Mouse (Mus musculus): ENCODE results near the gene Neo1.

Neo1 gene

DNA sequence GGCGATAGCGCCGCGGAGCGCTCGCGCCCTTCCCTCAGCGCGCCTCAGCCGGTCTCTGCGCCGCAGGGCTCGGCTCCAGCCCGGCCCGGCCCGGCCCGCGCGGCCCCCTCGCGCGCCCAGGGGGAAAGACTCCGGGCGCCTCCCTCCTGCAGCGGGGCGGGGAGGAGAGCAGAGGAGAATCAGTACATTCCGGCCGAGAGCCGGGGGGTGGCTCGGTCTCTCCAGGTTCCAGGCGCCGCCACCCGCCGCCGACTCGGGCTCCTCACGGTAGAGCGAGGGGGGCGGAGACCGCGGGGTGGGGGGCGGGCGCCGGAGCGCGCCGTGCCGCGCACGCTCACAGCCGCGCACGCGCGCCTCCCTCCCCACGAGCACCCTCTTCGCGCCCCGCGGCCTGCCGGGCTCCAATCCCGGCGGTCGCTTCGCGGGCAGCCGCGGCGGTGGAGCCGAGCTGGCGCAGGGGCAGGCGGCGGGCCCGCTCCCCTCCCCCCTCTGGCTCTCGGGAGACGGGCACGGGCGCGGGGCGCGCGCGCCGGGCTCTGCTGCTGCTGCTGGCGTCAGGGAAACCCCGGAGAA, at the start of gene Neo1:
Gene Neo1 (minus strand): TSS at position 283 of the 573 bp plus-strand sequence.
- no peaks in the 10 kb centered on the region for H3K36me3 ChIP-seq (ENCODE audit: control insufficient read depth, insufficient read depth, low read length, poor library complexity, severe bottlenecking)
- H3K27me3 ChIP-seq (ENCODE audit: control insufficient read depth, insufficient read depth, low read length, poor library complexity, severe bottlenecking): no peaks in the 10 kb centered on the region
- no peak for DNase-seq (ENCODE audit: low read depth, low spot score)

DNA sequence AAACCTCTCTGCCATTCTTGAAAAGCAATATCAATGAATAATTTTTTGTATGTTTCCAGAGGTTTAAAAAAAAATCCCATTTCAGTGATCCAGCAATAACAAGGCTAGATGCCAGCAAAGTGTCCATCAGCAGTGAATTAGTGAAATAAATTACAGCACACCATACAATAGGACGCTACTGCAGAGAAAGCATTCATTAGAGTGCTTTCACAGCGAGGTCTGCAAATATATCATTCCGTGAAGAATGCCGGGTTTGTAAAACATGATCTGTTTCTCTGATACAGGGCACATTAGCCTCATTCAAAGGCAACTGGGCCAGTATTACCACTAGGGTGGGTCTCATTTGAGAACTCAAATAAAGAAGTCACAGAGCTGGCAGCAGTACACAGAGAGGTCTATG, 39.4 kb upstream of the Neo1 start:
- H3K27me3 ChIP-seq (ENCODE audit: control insufficient read depth, insufficient read depth, low read length, poor library complexity, severe bottlenecking): no peaks in the 10 kb centered on the region
- DNase-seq (ENCODE audit: low read depth, low spot score): no peak
- H3K36me3 ChIP-seq (ENCODE audit: control insufficient read depth, insufficient read depth, low read length, poor library complexity, severe bottlenecking): no peaks in the 10 kb centered on the region

DNA sequence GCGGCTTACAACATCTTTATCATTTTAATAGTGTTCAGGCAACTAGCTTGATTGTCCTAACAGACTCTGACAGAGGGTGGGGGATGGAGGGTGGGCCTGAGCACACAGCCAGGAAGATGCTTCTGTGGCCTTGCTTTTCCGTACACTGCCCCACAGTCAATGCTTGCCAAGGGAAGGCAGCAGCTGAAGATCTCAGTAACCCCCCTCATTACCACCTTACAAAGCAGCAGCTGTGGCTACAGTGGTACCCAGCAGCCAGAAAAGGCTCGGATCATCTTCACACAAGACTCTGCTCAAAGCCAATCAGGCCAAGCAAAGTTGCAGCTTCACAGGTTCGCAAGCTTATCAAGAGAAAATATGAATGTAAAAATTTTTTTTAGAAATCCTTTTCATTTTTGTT, 37.6 kb upstream of the Neo1 start:
- no peak for DNase-seq (ENCODE audit: low read depth, low spot score)
- Histone ChIP-seq H3K27me3 (ENCODE audit: control insufficient read depth, insufficient read depth, low read length, poor library complexity, severe bottlenecking) (no peaks in the 10 kb centered on the region), H3K36me3 (ENCODE audit: control insufficient read depth, insufficient read depth, low read length, poor library complexity, severe bottlenecking) (no peaks in the 10 kb centered on the region)

DNA sequence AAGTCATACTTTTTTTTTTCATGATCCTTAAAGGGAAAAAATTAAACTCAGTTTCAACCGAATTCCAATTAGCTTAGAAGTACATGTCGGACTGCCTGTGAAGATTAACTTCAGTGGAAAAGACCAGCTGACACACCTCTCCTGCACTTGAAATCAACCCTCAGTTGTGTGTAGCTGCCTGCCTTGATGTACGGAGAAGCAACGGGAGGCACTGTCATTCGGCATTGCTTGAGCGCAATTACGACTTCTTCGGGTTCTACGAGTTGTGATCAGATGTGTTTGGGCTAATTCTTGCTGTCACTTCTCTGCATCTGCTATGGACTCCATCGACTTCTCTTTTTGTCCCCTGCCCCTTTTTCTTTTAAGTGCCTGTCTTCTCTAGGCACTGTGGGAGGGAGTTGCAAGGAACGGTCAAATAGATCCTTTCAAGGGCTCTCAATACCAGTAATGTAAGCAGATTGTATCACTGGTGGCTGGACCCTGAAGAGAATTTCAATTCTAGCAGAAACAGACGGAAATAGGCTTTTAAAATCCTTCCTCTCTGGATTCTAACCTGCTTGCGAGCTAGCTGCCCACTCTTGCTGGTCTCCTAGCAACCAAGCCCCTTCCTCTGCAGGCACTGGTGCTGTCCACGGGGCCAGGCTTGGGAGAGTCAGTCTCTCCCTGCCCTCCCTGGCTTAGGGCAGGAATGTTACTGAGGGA, 36.0 kb upstream of the Neo1 start:
- no peak for DNase-seq (ENCODE audit: low read depth, low spot score)
- Histone ChIP-seq H3K36me3 (ENCODE audit: control insufficient read depth, insufficient read depth, low read length, poor library complexity, severe bottlenecking) (no peaks in the 10 kb centered on the region), H3K27me3 (ENCODE audit: control insufficient read depth, insufficient read depth, low read length, poor library complexity, severe bottlenecking) (no peaks in the 10 kb centered on the region)

DNA sequence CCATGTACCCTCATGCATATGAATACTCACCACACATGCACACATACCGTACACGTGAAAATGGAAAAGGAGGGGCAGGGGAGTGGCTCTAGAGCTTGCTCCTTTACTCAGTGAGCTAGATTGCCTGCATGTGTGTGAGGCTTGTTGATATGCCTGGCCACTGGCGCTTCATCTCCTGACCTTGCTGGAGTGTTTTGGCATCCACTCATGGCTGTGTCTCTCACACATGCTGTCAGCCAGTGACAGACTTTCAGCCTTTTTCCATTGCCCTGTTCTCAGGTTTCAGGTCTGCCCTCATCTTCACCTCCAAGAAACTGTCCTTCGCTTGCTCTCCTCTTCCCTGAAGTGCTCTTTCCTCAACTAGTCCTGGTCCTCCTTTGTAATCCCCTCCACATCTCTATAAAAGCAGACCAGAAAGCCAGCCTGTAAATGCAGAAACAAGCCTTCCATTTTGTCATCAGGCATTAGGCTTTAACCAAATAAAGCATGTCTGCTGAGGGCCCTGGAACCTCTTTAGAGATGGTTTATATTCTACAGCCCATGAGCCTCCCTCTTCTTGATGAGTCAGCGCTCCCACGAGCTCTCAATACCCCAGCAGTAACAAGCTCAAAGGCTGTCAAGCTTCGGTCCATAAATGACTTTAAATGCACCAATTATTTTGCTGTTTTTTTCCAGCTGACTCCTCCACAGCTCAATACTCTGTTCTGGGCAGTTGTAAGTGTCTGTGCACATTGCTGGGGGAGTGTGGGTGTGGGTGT, 35.2 kb upstream of the Neo1 start:
- no peaks in the 10 kb centered on the region for H3K36me3 ChIP-seq (ENCODE audit: control insufficient read depth, insufficient read depth, low read length, poor library complexity, severe bottlenecking)
- no peak for DNase-seq (ENCODE audit: low read depth, low spot score)
- H3K27me3 ChIP-seq (ENCODE audit: control insufficient read depth, insufficient read depth, low read length, poor library complexity, severe bottlenecking): no peaks in the 10 kb centered on the region

DNA sequence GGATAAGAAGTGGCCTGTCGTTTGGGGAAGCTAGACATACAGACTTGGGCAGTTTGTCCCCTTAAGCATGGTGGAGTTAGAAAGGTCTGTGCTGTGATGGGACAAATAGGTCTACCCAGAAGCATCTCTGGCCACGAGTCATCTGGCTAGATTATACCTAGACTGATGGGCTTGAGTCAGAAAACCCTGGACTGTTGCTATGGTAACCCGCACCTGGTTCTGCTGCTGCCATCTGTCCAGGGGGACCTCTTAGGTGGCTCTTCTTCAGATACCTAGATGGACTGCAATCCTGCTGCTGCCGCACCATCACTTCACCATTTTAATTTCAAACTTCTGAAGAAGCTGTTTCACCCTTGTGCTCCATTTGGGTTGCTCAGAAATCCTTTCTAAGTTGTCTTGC, 34.0 kb upstream of the Neo1 start:
- Histone ChIP-seq H3K27me3 (ENCODE audit: control insufficient read depth, insufficient read depth, low read length, poor library complexity, severe bottlenecking) (no peaks in the 10 kb centered on the region), H3K36me3 (ENCODE audit: control insufficient read depth, insufficient read depth, low read length, poor library complexity, severe bottlenecking) (no peaks in the 10 kb centered on the region)
- no peak for DNase-seq (ENCODE audit: low read depth, low spot score)

DNA sequence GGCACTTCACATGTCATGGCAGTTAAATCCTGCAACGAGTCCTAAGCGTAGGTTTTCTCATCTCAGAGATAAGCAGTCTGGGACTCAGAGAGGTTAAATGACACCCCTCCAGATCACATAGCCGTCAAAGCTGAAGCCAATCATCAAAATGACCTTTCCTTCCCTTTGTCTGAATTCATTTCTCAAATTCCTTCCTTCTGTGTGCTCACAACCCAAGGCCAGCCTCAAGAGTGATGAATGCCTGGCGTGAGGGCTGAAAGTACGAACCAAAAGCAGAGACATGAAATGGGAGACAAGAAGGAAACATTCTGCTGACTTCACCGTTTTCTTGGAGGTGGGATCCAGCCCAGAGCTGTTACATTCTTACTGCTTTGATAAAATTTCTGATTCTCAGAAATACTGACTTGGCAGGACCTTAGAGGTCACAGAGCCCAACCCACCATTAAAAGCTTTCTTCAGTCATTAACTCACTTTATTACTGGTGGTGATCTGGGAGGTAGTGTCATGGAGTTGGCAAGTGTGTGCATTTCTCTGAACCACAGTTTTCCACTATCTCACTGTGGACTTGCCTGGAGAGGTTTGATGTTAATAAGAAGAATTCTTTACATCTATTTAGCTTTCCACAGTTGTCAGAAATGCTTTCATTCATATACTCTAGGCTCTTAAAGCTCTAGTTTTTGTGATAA, 29.5 kb upstream of the Neo1 start:
- H3K27me3 ChIP-seq (ENCODE audit: control insufficient read depth, insufficient read depth, low read length, poor library complexity, severe bottlenecking): no peaks in the 10 kb centered on the region
- H3K36me3 ChIP-seq (ENCODE audit: control insufficient read depth, insufficient read depth, low read length, poor library complexity, severe bottlenecking): no peaks in the 10 kb centered on the region
- DNase-seq (ENCODE audit: low read depth, low spot score): no peak

DNA sequence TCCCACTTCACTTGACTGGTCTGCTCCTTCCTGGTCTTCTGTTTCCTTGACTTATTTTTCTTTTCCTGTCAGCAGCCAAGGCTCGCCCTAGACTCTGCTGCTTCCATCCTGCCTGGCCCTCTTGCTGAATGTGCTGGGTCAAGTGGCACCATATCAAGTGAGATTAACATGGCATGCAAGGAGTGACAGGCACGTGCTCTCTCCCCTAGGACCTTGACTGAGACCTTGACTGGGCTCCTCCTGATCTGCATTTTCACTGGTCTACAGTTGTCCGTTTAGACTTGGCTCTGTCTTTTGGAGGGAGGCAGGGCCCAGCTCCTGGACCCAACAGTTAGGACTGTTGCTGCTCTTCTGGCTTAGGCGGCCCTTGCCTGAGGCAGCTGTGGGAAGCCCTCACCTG, 26.2 kb upstream of the Neo1 start:
- Histone ChIP-seq H3K36me3 (ENCODE audit: control insufficient read depth, insufficient read depth, low read length, poor library complexity, severe bottlenecking) (no peaks in the 10 kb centered on the region), H3K27me3 (ENCODE audit: control insufficient read depth, insufficient read depth, low read length, poor library complexity, severe bottlenecking) (no peaks in the 10 kb centered on the region)
- no peak for DNase-seq (ENCODE audit: low read depth, low spot score)

DNA sequence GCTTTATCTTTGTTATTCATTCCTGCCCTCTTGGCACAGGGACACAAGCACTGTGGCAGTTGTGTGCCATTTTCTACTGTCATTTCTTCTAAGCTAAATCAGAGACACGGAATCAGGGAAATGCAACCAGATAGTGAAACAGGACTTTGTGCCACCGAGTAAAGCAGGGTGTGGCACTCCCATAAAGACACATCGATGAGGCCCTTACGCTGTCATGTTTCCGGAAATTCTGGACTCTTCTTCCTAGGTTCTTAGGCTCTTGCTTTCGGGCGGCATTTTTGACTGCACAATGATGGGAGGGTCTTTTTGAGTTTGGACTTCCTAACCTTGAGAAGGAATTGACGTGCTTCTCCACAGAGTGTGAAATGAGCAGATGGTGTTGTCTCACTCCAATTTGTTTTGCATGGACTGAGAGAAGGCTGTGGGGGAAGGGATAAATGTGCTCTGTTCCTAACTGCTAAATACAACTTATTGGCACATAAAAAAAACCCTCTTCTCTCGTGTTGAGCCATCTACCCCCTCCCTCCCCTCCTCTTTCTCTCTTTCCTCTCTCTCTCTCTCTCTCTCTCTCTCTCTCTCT, 23.9 kb upstream of the Neo1 start:
- Histone ChIP-seq H3K27me3 (ENCODE audit: control insufficient read depth, insufficient read depth, low read length, poor library complexity, severe bottlenecking) (no peaks in the 10 kb centered on the region), H3K36me3 (ENCODE audit: control insufficient read depth, insufficient read depth, low read length, poor library complexity, severe bottlenecking) (no peaks in the 10 kb centered on the region)
- no peak for DNase-seq (ENCODE audit: low read depth, low spot score)

DNA sequence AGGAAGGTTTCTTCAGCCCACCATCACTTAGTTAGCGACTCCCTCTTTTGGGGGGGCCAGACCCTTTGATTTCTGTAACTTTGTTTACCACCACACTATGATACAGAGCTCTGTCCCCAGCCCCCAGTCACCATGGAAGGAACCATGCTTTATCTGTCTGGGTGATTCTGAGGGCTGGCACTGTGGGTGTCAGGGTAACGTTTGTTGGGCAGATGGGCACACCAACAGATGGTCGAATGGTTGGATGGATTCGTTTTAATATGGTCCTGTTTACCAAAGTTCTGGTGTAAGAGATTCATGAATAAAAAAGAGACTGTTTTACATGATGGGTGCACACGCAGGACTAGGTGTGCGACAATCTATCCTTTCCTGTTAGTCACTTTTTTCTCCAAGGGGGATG, 22.9 kb upstream of the Neo1 start:
- DNase-seq (ENCODE audit: low read depth, low spot score): no peak
- Histone ChIP-seq H3K36me3 (ENCODE audit: control insufficient read depth, insufficient read depth, low read length, poor library complexity, severe bottlenecking) (no peaks in the 10 kb centered on the region), H3K27me3 (ENCODE audit: control insufficient read depth, insufficient read depth, low read length, poor library complexity, severe bottlenecking) (no peaks in the 10 kb centered on the region)

DNA sequence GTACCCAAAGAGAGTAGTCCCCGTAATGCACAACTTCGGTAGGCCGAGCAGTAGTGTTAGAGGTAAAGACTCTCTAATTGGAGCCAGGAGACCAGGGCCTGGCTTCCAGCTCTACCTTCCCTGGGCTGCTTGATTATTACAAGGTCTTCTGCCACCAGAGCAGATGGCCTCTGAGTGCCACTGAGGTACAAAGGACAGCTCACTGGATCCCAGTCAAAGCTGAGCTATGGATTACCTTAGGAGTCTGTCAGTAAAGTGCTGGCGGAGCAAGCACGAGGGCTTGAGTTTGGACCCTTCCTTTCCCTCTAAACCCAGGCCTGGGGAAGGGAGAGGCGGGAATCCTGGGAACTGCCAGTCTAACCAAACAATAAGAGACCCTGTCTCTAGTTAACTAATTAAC, 21.8 kb upstream of the Neo1 start:
- DNase-seq (ENCODE audit: low read depth, low spot score): no peak
- no peaks in the 10 kb centered on the region for H3K27me3 ChIP-seq (ENCODE audit: control insufficient read depth, insufficient read depth, low read length, poor library complexity, severe bottlenecking)
- no peaks in the 10 kb centered on the region for H3K36me3 ChIP-seq (ENCODE audit: control insufficient read depth, insufficient read depth, low read length, poor library complexity, severe bottlenecking)

DNA sequence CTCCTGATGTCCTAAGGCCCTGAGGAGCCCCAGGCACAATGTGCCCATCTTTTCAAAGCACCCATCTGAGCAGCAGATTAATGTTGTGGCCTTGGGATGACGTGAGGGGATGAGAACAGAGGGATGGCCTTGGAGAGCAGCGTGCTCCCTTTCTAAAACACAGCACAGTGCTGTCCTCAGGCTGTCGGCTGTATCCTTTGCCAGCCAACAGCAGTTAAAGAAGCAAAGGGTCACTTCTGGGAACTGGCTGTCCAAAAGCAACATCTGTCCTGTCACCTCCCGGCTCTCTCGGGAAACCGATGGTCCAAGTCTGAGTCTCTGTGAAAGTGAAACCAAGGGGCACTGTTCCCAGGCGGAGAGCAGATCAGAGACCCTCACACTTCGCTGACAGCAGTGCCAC, 20.0 kb upstream of the Neo1 start:
- H3K27me3 ChIP-seq (ENCODE audit: control insufficient read depth, insufficient read depth, low read length, poor library complexity, severe bottlenecking): no peaks in the 10 kb centered on the region
- no peak for DNase-seq (ENCODE audit: low read depth, low spot score)
- no peaks in the 10 kb centered on the region for H3K36me3 ChIP-seq (ENCODE audit: control insufficient read depth, insufficient read depth, low read length, poor library complexity, severe bottlenecking)

DNA sequence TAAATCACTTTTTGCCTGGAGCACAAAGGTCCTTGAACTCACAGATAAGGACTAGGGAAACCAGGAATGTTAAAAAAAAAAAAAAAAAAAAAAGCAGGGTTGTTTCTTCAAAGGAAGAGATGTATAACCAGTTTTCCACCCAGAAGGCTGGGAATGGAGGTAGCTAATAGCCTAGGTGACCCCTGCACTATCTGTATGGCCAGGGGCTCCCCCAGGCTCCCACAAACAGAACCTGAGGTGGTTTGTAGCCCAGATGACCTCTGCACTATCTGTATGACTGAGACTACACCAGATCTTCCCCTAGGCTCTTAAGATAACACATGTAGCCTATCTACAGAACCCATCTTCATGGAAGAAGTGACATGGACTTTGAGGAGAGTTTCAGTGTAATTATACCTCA, 5.6 kb upstream of the Neo1 start:
- Histone ChIP-seq H3K27me3 (ENCODE audit: control insufficient read depth, insufficient read depth, low read length, poor library complexity, severe bottlenecking) (no peaks in the 10 kb centered on the region), H3K36me3 (ENCODE audit: control insufficient read depth, insufficient read depth, low read length, poor library complexity, severe bottlenecking) (no peaks in the 10 kb centered on the region)
- DNase-seq (ENCODE audit: low read depth, low spot score): no peak

DNA sequence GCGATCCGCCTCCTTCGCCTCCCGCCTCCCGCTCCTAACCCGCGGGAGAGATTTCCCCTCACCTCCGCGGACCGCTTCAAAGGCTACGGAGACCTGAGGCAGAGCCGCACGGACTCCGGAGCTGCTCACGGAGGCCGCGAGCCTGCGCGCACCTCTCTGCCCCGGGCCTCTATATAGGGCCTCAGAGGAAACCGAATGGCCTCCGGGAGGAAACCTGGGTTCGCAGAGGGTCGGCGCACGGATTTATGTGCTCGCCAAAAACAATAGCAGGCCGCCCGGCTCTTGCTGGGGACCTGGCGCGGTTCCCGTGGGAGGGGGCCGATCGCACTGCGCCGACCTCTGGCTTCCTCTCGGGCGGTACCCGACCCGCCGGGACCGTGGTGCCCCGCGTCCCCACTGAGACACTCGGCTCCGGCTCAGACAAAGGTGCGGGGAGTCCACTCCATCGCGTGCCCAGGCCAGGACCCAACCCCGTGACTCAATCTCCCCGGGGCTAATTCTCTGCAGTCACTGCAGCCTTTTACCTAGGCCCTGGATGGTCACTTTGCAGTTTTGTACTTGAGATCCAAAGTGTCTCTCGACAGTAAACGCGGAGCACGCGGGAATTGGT, 596 bp upstream of the Neo1 start:
- no peak for DNase-seq (ENCODE audit: low read depth, low spot score)
- H3K36me3 ChIP-seq (ENCODE audit: control insufficient read depth, insufficient read depth, low read length, poor library complexity, severe bottlenecking): no peaks in the 10 kb centered on the region

More for the DNA sequence above, 596 bp upstream of the Neo1 start:
- no peaks in the 10 kb centered on the region for H3K27me3 ChIP-seq (ENCODE audit: control insufficient read depth, insufficient read depth, low read length, poor library complexity, severe bottlenecking)

Data from splenic B cell, adult 2 months (primary cell).